Mouse (Mus musculus) adrenal gland, postnatal 10 days (tissue): Measurements from ENCODE around the gene 9030025P20Rik. TPM values are rescaled to one million over a fixed set of nuclear protein-coding genes. Genes with fewer than 3 reads are reported as not detected.
"Not testable (repeated sequence)": the region's sequence is repeated elsewhere in the genome, so short reads cannot be mapped to it uniquely, and the experiment has no call there.

Experiments
- DNase-seq: peaks from one replicate; pipeline ENCODE4 v3.0.0; 2021; ENCODE audit warnings: mixed read lengths
- total RNA-seq, 2 experiments: library from RNA; stranded (reverse); gene quantifications; 2 replicates each; pipeline ENCODE4 v1.2.3; 2021

9030025P20Rik gene
- total RNA-seq, 2 experiments from 2014 or later = 4.3 to 10.4 TPM

- not testable (repeated sequence) for DNase-seq
These were observed 11.9 kb downstream of the 9030025P20Rik start for GRCm38 (mm10) chr17:14990116-14990702.

- not testable (repeated sequence) for DNase-seq
These were observed 14.4 kb downstream of the 9030025P20Rik start for GRCm38 (mm10) chr17:14992522-14993138.

DNA sequence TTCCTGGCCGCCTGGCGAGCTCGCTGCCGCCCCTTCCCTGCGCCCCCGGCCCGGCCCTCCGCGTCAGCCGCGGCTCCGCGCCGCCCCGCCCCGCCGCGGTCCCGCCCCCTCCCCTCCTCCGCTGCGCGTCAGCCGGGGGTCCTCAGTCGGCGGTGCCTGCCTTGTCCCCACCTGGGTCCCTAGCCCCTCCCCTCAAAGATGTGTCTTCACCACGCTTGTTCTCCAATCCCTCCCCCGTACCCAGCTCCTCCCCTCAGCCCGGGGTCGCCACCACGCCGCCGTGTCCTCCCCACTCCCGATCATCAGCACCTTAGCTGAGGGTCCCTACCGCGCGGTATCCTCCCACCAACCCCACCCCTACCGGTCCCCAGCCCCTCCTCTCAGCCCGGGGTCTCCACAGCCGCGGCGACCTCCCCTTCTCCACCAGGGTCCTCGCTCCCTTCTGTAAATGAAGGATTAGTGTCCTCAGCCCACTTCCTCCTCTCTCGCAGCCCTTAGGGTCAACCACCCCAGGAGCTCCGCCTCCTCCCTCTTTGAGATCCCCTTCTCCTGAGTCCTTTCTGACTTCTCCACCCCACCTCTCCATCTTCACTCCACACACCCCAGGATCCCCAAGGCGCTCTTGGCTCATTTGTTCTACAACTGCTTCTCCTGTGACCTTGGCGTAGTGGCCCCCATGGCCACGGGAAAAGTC lies 15.0 kb downstream of the 9030025P20Rik start:
- not testable (repeated sequence) for DNase-seq

DNA sequence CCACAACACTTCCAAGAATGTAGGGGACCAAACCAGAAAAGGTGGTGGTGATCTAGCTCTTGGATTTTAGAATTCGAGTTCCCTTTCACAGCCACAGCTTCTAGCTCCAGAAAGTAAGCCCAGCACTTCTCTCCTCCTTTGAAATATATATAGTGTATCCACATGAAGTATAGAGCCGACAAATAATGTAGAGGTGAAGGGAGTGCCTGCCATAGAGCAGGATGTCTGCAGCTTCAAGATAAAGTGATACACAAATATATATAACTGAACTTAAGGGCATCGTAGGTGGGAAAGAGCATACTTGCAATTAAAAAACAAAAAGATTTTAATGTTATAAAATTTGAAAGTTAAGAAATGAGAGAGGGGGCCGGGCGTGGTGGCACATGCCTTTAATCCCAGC lies 15.9 kb downstream of the 9030025P20Rik start:
- DNase-seq = not testable (repeated sequence)

DNA sequence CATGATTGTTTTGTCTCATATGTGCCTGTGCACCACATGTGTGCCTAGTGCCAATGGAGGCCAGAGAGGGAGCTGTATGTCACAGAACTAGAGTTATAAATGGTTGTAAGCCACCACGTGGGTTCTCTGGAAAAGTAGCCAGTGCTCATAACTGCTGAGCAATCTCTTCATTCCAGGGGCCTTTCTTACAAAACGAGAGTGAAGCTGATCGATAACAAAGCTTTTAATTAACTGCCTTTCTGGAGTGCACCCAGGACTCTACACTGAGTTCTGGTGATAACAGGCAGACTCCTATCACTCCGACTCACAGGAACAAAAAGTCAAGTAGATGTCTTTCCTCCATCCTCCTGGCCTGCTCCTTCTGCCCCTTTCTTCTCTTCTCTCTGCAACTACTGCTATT lies 21.8 kb downstream of the 9030025P20Rik start:
- DNase-seq = not testable (repeated sequence)

GRCm38 (mm10) chr17:15009088-15009487 lies 30.8 kb downstream of the 9030025P20Rik start:
- not testable (repeated sequence) for DNase-seq

DNA sequence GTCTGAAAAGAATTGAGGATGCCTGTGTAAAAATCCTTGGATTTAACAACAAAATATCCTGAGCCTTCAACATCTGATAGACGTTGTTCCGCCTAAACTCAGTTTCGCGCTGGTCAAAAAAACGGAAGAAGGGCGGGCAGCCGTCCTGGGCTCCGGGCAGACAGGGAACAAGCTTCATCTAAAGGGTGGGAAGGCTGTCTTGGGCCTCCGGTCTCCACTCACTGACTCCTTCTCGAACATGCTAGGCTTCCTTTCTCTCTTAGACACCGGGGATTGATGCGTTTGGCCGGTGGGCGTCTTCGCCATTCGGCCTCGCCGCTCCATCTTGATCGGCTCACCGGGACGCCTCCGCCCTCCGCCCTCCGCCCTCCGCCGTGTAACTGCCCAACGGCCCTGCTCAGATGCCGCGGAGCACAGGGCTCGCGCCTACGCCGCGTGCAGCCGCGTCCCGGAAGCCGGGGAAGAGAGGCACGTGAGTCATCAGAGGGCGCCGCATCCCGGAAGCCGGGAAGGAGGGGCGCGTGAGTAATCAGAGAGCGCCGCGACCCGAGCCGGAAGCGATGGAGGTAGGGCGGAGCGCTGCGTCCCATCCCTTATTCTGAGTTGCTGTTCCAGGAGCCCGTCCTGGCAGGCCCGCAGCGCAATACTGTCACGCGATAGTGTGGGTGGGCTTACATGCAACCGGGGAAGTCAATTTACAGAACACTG lies 31.6 kb downstream of the 9030025P20Rik start, which contains the start of gene Gm3435:
Gm3435 (plus strand) TSS at position 471 of the 708 bp plus-strand sequence.
- not testable (repeated sequence) for DNase-seq

DNA sequence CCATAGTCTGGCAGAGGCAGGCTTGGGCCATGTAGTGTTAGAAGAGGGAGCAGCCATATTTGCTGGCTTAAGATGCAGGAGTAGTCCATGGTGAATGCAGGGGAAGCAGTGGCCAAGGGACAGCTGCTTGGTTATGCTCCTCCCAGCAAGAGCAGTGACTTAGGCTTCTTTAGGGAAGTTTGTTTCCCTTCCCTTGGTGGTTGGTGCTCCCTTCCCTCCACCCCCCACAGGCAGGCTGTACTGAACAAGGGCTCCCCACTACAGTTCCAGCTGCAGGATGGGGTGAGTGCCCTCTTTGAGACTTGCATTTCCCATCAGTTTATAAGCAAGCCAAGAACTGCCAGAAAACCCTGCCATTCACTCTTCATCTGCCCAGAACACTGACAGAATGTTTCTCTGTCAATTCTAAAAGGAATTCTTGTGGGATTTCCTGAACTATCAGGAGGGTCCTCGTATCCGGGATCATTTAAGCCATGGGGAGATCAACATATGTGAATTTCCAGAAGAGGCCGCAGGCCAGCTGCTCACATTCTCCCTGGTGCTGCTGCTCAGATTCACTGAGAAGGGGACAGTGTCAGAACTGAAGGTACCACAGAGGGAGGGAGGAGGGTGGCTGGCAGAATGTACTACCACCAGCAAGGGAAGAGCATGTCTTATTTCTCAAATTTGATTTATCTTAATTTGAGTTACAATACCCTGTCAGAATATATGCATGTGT lies 43.4 kb downstream of the 9030025P20Rik start:
- DNase-seq = peak; percentile 13

DNA sequence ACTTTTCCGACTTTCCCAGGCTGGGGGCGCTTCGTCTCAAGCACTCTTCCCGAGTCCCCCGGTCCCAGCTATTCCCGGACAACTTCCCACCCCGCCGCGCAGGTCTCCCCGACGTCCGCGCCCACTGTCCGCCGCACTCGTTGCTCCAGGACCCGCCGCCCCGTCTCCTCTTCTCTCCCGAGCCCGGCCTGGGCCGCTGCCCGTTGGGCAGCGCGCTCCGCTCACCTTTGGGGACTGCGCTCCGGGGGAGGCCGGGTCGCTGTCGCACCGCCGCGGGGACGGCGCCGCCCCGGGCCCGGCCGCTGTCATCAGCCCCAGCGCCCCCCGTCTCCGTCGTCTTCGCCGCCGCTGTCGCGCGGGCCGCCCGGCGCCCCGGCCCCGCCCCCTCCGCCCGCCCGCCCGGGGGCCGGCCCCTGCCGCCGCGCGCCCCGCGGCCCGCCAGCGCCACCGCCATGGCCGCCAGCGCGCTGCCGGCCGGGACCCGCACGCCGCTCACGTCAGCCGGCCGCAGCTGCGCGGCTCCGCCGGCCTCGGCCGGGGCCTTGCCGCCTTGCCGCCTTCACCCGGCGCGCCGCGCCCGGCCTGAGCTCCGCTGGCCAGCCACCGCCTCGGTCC lies 45.7 kb downstream of the 9030025P20Rik start:
- not testable (repeated sequence) for DNase-seq

GRCm38 (mm10) chr17:15024502-15025193 lies 46.4 kb downstream of the 9030025P20Rik start:
- not testable (repeated sequence) for DNase-seq

GRCm38 (mm10) chr17:15025513-15025912 lies 47.2 kb downstream of the 9030025P20Rik start:
- not testable (repeated sequence) for DNase-seq

GRCm38 (mm10) chr17:15031414-15031813 lies 53.1 kb downstream of the 9030025P20Rik start:
- not testable (repeated sequence) for DNase-seq

- not testable (repeated sequence) for DNase-seq
These were observed 62.2 kb downstream of the 9030025P20Rik start for GRCm38 (mm10) chr17:15040455-15040854.

Other genes starting within 250 kb of the 9030025P20Rik start
- 1 to 10 TPM; 5.8 to 6.1 TPM for gene Wdr27, start 35.3 kb upstream of the 9030025P20Rik start, total RNA-seq
- gene 1600012H06Rik, start 35.3 kb upstream of the 9030025P20Rik start, total RNA-seq = 10 to 100 TPM; 28.2 to 30.7 TPM
- gene Phf10, start 17.2 kb upstream of the 9030025P20Rik start, total RNA-seq = 10 to 100 TPM; 66.2 to 67.3 TPM
- gene Gm3417, start 322 bp downstream of the 9030025P20Rik start, total RNA-seq = not detected
- 1 to 10 TPM; 5.8 to 5.9 TPM for gene Gm3435, start 31.7 kb downstream of the 9030025P20Rik start, total RNA-seq
- 10 to 100 TPM; 38.5 to 60.9 TPM for gene Ermard, start 62.7 kb downstream of the 9030025P20Rik start, total RNA-seq
- gene Tcte3, start 63.0 kb downstream of the 9030025P20Rik start, total RNA-seq = 1 to 10 TPM; 2.0 to 3.6 TPM
- 1 to 10 TPM; 3.7 to 7.0 TPM for gene Gm3448, start 63.1 kb downstream of the 9030025P20Rik start, total RNA-seq